Mouse (Mus musculus) cerebellum, adult 2 months (tissue): ENCODE measurements around the gene Nkx6-1. TPM values are rescaled to one million over a fixed set of nuclear protein-coding genes. Genes with fewer than 3 reads are reported as not detected.

Source experiments
- DNase-seq, 2 experiments: peaks; one replicate each; pipeline ENCODE4 v3.0.0; 2021
- H3K27ac ChIP-seq: fragments of 200-500 bp; 2 replicates; pipeline ENCODE4 v1.5.1; 2012; ENCODE audit warnings: low read length, control low read depth, inconsistent platforms; ENCODE audit not compliant: insufficient read depth
- H3K27me3 ChIP-seq: fragments of 200-500 bp; 2 replicates; pipeline ENCODE4 v1.6.1; 2012; ENCODE audit warnings: inconsistent platforms, mild to moderate bottlenecking, low read length, moderate library complexity; ENCODE audit not compliant: control insufficient read depth, insufficient read depth
- H3K4me1 ChIP-seq: fragments of 200-500 bp; 2 replicates; pipeline ENCODE4 v1.6.1; 2011; ENCODE audit warnings: low read length; ENCODE audit not compliant: control insufficient read depth, insufficient read depth
- H3K4me3 ChIP-seq: fragments of 200-500 bp; replicated peaks from 2 replicates; pipeline ENCODE3; 2011; ENCODE audit warnings: mild to moderate bottlenecking, low read depth, low read length, control low read depth; ENCODE audit not compliant: insufficient read depth
- CTCF ChIP-seq: fragments of 200-500 bp; IDR thresholded peaks from 2 replicates; pipeline ENCODE4 v1.5.1; 2011; ENCODE audit warnings: low read depth, mild to moderate bottlenecking, control low read depth, low read length, moderate library complexity, borderline replicate concordance; ENCODE audit not compliant: insufficient read depth
- POLR2A ChIP-seq: fragments of 200-500 bp; IDR thresholded peaks from 2 replicates; pipeline ENCODE4 v1.6.1; 2011; ENCODE audit warnings: low read length, control low read depth, borderline replicate concordance; ENCODE audit not compliant: insufficient read depth
- WGBS: fragments of 180-500 bp; shearing (Covaris S2); methylation state at CpG from one replicate; pipeline ENCODE4 v1.1.7; 2018; 5-methylcytosine and 5-hydroxymethylcytosine counted together
- polyA plus RNA-seq: library from polyadenylated mRNA; depleted of rRNA; stranded (reverse); fragments of >200 nt; gene quantifications from 2 replicates; pipeline ENCODE4 v1.2.3, GENCODE M21; 2012

The Nkx6-1 gene
- polyA plus RNA-seq, 1 experiment, result 2.0 TPM

GRCm38 (mm10) chr5:101658188-101658983 is 6.4 kb downstream of the Nkx6-1 start:
- DNase-seq, result peak in 1 of 2 experiments; percentile 22
- H3K27ac ChIP-seq, result no peak overlapping the region
- H3K4me1 ChIP-seq, result no peaks in the 10 kb centered on the region
- peaks cover 17% of the 10 kb centered on the region; the same call in 1 of the 2 replicates for H3K27me3 ChIP-seq
- TF ChIP-seq CTCF, result no peak
- no peak for TF ChIP-seq POLR2A
- H3K4me3 ChIP-seq, result no peak overlapping the region
- WGBS, result 6% methylated on average over 21 of the region's 21 CpGs

- Histone ChIP-seq H3K27me3 (peaks cover 16% of the 10 kb centered on the region; the same call in 1 of the 2 replicates), H3K4me3 (no peak overlapping the region), H3K4me1 (no peaks in the 10 kb centered on the region), H3K27ac (no peak overlapping the region)
- 8% methylated on average over 10 of the region's 10 CpGs for WGBS
- DNase-seq, result no peak
- TF ChIP-seq CTCF (no peak), POLR2A (no peak)
Measured at GRCm38 (mm10) chr5:101657698-101658097, 7.1 kb downstream of the Nkx6-1 start.

DNA sequence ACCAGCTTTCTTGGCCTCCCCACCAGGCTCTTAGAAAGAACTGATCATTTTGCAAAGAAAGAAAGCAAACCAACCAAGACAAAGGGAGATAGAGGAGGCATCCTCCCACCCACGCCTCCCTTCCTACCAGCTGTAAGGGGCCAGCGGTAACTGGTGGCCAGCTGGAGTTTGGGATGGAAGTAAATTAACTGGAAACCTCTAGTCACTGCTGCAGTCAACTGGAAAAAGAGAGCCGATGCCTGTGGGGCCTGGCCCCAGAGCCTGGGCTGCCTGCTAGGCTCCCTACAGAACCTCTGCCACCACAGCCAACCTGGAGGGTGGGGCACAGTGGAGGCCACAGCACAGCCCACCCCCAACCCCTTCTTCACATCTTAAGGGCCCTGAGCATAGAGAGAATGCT is 8.7 kb downstream of the Nkx6-1 start:
- H3K4me1 ChIP-seq, result no peaks in the 10 kb centered on the region
- H3K27me3 ChIP-seq, result peaks cover 11% of the 10 kb centered on the region; the same call in 1 of the 2 replicates
- TF ChIP-seq CTCF (no peak), POLR2A (no peak)
- H3K4me3 ChIP-seq, result no peak overlapping the region
- WGBS, result 4% methylated on average over 3 of the region's 3 CpGs
- no peak for DNase-seq
- H3K27ac ChIP-seq, result no peak overlapping the region

DNA sequence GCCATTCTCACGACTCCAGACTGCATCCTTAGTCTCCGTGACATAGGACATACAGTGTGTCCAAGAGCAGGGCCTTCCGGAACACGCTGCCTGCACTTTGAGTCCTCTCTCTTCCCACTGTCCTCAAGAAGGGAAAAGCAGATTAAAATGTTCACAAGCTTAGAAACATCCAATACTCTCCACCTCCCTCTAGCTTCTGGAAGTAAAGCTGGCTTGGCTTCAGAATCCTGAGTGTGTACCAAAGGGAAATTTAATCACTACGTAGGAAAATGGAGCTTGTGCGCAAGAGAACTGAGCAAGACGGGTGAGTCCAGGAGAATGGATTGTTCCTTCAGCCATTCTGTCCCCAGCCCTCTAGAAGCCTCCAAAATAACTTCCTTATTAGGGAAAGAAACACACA is 9.4 kb downstream of the Nkx6-1 start:
- H3K4me3 ChIP-seq, result no peak overlapping the region
- peaks cover 11% of the 10 kb centered on the region; the same call in 1 of the 2 replicates for H3K27me3 ChIP-seq

DNA sequence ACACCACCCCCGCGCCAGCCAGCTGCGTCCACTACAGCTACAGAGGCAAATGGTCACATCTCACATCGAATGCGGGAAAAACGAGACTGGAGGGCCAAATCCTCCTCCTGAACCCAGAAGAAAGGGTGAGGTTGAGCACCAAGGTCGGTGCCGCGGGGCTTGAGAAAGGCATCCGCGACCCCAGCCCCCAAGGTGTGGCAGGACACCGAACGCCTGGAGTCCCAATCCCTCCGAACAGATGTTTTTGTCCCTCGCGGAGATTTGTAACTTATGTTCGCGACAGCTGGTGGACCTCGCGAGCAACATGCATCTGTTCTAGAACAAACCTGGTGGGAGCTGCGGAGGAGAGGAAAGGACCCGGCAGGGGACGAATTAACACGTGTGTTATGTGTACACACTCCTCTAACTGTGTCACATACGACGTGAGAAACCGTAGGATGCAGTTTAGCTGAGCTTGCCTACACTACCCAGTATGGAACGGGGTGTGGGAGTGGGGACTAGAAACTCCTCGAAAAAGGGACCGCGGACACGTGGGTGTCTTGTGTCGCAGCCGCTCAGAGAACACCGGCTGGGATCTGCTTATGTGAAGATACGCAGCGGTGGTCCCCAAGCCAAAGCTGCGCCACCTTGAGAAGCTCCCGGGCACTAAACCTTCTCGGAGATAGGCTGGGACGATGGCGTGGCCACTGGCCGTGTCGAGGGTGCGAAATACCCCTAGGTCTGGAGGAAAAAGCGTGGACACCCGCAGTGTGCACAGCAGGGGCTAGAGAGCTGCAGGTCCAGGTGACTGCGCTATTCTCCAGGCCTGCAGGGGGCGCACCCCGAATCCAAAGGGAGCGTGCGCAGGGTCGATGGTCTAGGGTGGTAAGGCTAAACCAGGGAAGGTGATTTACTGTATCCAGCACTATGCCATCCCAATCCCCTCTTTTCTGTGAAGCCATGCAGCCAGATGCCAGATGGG is 16.8 kb downstream of the Nkx6-1 start:
- WGBS, result 7% methylated on average over 53 of the region's 53 CpGs
- no peak overlapping the region for H3K27ac ChIP-seq
- no peaks in the 10 kb centered on the region for H3K4me1 ChIP-seq
- no peak for DNase-seq
- TF ChIP-seq CTCF, result 0 out of 2 replicates have a peak, but pooled peaks have one; percentile 7
- no peak for TF ChIP-seq POLR2A
- no peak overlapping the region for H3K4me3 ChIP-seq
- peaks cover 3% of the 10 kb centered on the region; the same call in 1 of the 2 replicates for H3K27me3 ChIP-seq

More for the DNA sequence above, 9.4 kb downstream of the Nkx6-1 start:
- 25% methylated on average over 7 of the region's 7 CpGs for WGBS
- Histone ChIP-seq H3K4me1 (no peaks in the 10 kb centered on the region), H3K27ac (no peak overlapping the region)
- DNase-seq, result no peak
- no peak for TF ChIP-seq CTCF
- no peak for TF ChIP-seq POLR2A

GRCm38 (mm10) chr5:101646961-101647575 is 17.7 kb downstream of the Nkx6-1 start:
- TF ChIP-seq POLR2A, result no peak
- no peak for TF ChIP-seq CTCF
- no peak for DNase-seq
- no peak overlapping the region for H3K4me3 ChIP-seq
- no peaks in the 10 kb centered on the region for H3K4me1 ChIP-seq
- peaks cover 3% of the 10 kb centered on the region; the same call in 1 of the 2 replicates for H3K27me3 ChIP-seq
- 33% methylated on average over 20 of the region's 20 CpGs for WGBS
- no peak overlapping the region for H3K27ac ChIP-seq

GRCm38 (mm10) chr5:101645071-101645470 is 19.7 kb downstream of the Nkx6-1 start:
- 65% methylated on average over 8 of the region's 8 CpGs for WGBS
- Histone ChIP-seq H3K27me3 (peaks cover 3% of the 10 kb centered on the region; the same call in 1 of the 2 replicates), H3K27ac (no peak overlapping the region), H3K4me3 (no peak overlapping the region), H3K4me1 (no peaks in the 10 kb centered on the region)
- no peak for DNase-seq
- TF ChIP-seq CTCF (no peak), POLR2A (no peak)
